Mouse (Mus musculus) stomach, postnatal 0 days (tissue): ENCODE data around the gene Ppp4c.

Experiments
- CTCF ChIP-seq: IDR thresholded peaks from 2 replicates; pipeline ENCODE4 v1.5.1; 2016; ENCODE audit warnings: antibody characterized with exemption, low read depth, mild to moderate bottlenecking, moderate library complexity
- EP300 ChIP-seq: optimal IDR thresholded peaks from 2 replicates; pipeline ENCODE3; 2016; ENCODE audit warnings: antibody characterized with exemption

- no peak for TF ChIP-seq EP300
- TF ChIP-seq CTCF, result no peak
Measured at GRCm38 (mm10) chr7:126770784-126771183, 21.5 kb downstream of the Ppp4c start.
